ENCODE assay signal across 14 mouse cellular contexts in the genomic region with DNA sequence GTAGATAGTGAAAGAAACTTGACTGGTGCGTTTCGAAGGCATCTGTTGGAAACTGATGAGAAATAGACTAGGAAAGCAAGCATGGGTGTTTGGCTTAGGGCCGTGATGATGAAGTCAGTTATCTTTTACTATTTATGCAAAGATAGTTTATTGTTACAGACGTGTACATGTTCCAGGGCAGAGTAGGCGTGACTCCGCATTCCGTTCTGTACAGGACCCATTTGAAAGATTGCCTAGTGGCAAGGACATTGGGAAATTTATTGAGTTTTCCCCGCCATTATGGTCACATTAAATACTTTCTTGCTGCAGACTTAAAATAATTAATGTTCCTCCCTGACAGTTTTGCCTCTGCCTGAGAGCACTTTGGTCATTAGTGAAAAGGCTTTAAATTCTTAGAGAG.
"Had no signal": no experiment of that assay in that cellular context is flagged by ENCODE, and none has a peak within 500 bp of the region (broad histone marks: within the 10 kb centered on the region; RNA-seq: fewer than 3 reads in every experiment).

No protein-coding gene starts in this region.

- H3K4me3 ChIP-seq: midbrain, embryonic 13.5 days; midbrain, embryonic 15.5 days; neural tube, embryonic 13.5 days; stomach, embryonic 15.5 days had no signal

- H3K4me2 ChIP-seq: lung, embryonic 14.5 days; midbrain, embryonic 11.5 days; midbrain, embryonic 13.5 days; midbrain, embryonic 15.5 days; neural tube, embryonic 13.5 days; stomach, embryonic 15.5 days had no signal

- H3K4me1 ChIP-seq: midbrain, embryonic 13.5 days; midbrain, embryonic 15.5 days; stomach, embryonic 15.5 days had no signal

- DNase-seq: lung, adult 18-20 months; lung, embryonic 14.5 days; lung, postnatal 10 days; lung, postnatal 4 days; right cerebral cortex, postnatal 14 days; thymus, adult 2 months; thymus, postnatal 25 days; thymus, postnatal 4 days had no signal

- H3K9me3 ChIP-seq: midbrain, embryonic 13.5 days; midbrain, embryonic 15.5 days; neural tube, embryonic 13.5 days; stomach, embryonic 15.5 days had no signal

- H3K27ac ChIP-seq: midbrain, embryonic 13.5 days; midbrain, embryonic 15.5 days; neural tube, embryonic 13.5 days; stomach, embryonic 15.5 days; stomach, postnatal 0 days had no signal

- H3K27me3 ChIP-seq: midbrain, embryonic 13.5 days; midbrain, embryonic 15.5 days; neural tube, embryonic 13.5 days; stomach, embryonic 15.5 days had no signal

- H3K9ac ChIP-seq: lung, embryonic 14.5 days; midbrain, embryonic 13.5 days; midbrain, embryonic 15.5 days; neural tube, embryonic 13.5 days; stomach, embryonic 15.5 days had no signal

- ATAC-seq: midbrain, embryonic 13.5 days; midbrain, embryonic 15.5 days had no signal
